Mouse (Mus musculus): ENCODE data around the gene Iqschfp. TPM values are rescaled to one million over a fixed set of nuclear protein-coding genes. Genes with fewer than 3 reads are reported as not detected.

Iqschfp gene
- polyA plus RNA-seq, 1 experiment, result not detected

GRCm38 (mm10) chr3:67877253-67877652 lies 14.8 kb upstream of the Iqschfp start:
- no peak overlapping the region for H3ac ChIP-seq (ENCODE audit: control insufficient read depth, insufficient read length, low read depth)
- H3K4me3 ChIP-seq (ENCODE audit: insufficient read depth, poor library complexity, severe bottlenecking), result no peak overlapping the region
- H3K79me2 ChIP-seq (ENCODE audit: control insufficient read depth, insufficient read depth), result no peaks in the 10 kb centered on the region
- H3K27me3 ChIP-seq (ENCODE audit: control insufficient read depth, insufficient read depth, insufficient read length), result peaks cover 3% of the 10 kb centered on the region
- H3K36me3 ChIP-seq (ENCODE audit: control insufficient read depth, insufficient read depth), result no peaks in the 10 kb centered on the region
- TF ChIP-seq MYOD1 (IDR thresholded peaks at IDR 0.05; ENCODE audit: control insufficient read depth, insufficient read length, low read depth) (no peak), USF1 (IDR thresholded peaks at IDR 0.05; ENCODE audit: low read depth) (no peak), CTCF (IDR thresholded peaks at IDR 0.05; ENCODE audit: control insufficient read depth, insufficient read depth, insufficient read length) (no peak), MYOG (IDR thresholded peaks at IDR 0.05; ENCODE audit: control insufficient read depth, extremely low read depth, insufficient read length) (no peak), FOSL1 (IDR thresholded peaks at IDR 0.05; ENCODE audit: insufficient read depth, low read length, poor library complexity, severe bottlenecking) (no peak), CEBPB (IDR thresholded peaks at IDR 0.05; ENCODE audit: low read depth) (no peak), MAX (IDR thresholded peaks at IDR 0.05) (no peak)
- no peaks in the 10 kb centered on the region for H3K79me3 ChIP-seq (ENCODE audit: low read depth)

- no peaks in the 10 kb centered on the region for H3K79me2 ChIP-seq (ENCODE audit: control insufficient read depth, insufficient read depth)
- no peak overlapping the region for H3ac ChIP-seq (ENCODE audit: control insufficient read depth, insufficient read length, low read depth)
- no peaks in the 10 kb centered on the region for H3K27me3 ChIP-seq (ENCODE audit: control insufficient read depth, insufficient read depth, insufficient read length)
- H3K36me3 ChIP-seq (ENCODE audit: control insufficient read depth, insufficient read depth), result no peaks in the 10 kb centered on the region
- TF ChIP-seq MAX (IDR thresholded peaks at IDR 0.05), result no peak
- H3K79me3 ChIP-seq (ENCODE audit: low read depth), result no peaks in the 10 kb centered on the region
- no peak overlapping the region for H3K4me3 ChIP-seq (ENCODE audit: insufficient read depth, poor library complexity, severe bottlenecking)
Measured at GRCm38 (mm10) chr3:67884335-67884734, 7.7 kb upstream of the Iqschfp start.

GRCm38 (mm10) chr3:67886176-67886575 lies 5.9 kb upstream of the Iqschfp start:
- no peaks in the 10 kb centered on the region for H3K36me3 ChIP-seq (ENCODE audit: control insufficient read depth, insufficient read depth)
- H3K4me3 ChIP-seq (ENCODE audit: insufficient read depth, poor library complexity, severe bottlenecking), result no peak overlapping the region
- H3K79me2 ChIP-seq (ENCODE audit: control insufficient read depth, insufficient read depth), result no peaks in the 10 kb centered on the region
- H3ac ChIP-seq (ENCODE audit: control insufficient read depth, insufficient read length, low read depth), result no peak overlapping the region
- H3K27me3 ChIP-seq (ENCODE audit: control insufficient read depth, insufficient read depth, insufficient read length), result no peaks in the 10 kb centered on the region
- H3K79me3 ChIP-seq (ENCODE audit: low read depth), result no peaks in the 10 kb centered on the region
- no peak for TF ChIP-seq MAX (IDR thresholded peaks at IDR 0.05)
- no peak for TF ChIP-seq MYOG (IDR thresholded peaks at IDR 0.05; ENCODE audit: control insufficient read depth, extremely low read depth, insufficient read length)
- TF ChIP-seq FOSL1 (IDR thresholded peaks at IDR 0.05; ENCODE audit: insufficient read depth, low read length, poor library complexity, severe bottlenecking), result no peak
- no peak for TF ChIP-seq MYOD1 (IDR thresholded peaks at IDR 0.05; ENCODE audit: control insufficient read depth, insufficient read length, low read depth)
- TF ChIP-seq CEBPB (IDR thresholded peaks at IDR 0.05; ENCODE audit: low read depth), result no peak
- no peak for TF ChIP-seq CTCF (IDR thresholded peaks at IDR 0.05; ENCODE audit: control insufficient read depth, insufficient read depth, insufficient read length)
- no peak for TF ChIP-seq USF1 (IDR thresholded peaks at IDR 0.05; ENCODE audit: low read depth)

- H3K79me3 ChIP-seq (ENCODE audit: low read depth), result no peaks in the 10 kb centered on the region
- H3K27me3 ChIP-seq (ENCODE audit: control insufficient read depth, insufficient read depth, insufficient read length), result peaks cover 3% of the 10 kb centered on the region
- H3K36me3 ChIP-seq (ENCODE audit: control insufficient read depth, insufficient read depth), result no peaks in the 10 kb centered on the region
- TF ChIP-seq MYOG (IDR thresholded peaks at IDR 0.05; ENCODE audit: control insufficient read depth, extremely low read depth, insufficient read length) (no peak), USF1 (IDR thresholded peaks at IDR 0.05; ENCODE audit: low read depth) (no peak), FOSL1 (IDR thresholded peaks at IDR 0.05; ENCODE audit: insufficient read depth, low read length, poor library complexity, severe bottlenecking) (no peak), CEBPB (IDR thresholded peaks at IDR 0.05; ENCODE audit: low read depth) (no peak), MAX (IDR thresholded peaks at IDR 0.05) (no peak), MYOD1 (IDR thresholded peaks at IDR 0.05; ENCODE audit: control insufficient read depth, insufficient read length, low read depth) (no peak), CTCF (IDR thresholded peaks at IDR 0.05; ENCODE audit: control insufficient read depth, insufficient read depth, insufficient read length) (no peak)
- no peak overlapping the region for H3ac ChIP-seq (ENCODE audit: control insufficient read depth, insufficient read length, low read depth)
- no peaks in the 10 kb centered on the region for H3K79me2 ChIP-seq (ENCODE audit: control insufficient read depth, insufficient read depth)
- no peak overlapping the region for H3K4me3 ChIP-seq (ENCODE audit: insufficient read depth, poor library complexity, severe bottlenecking)
Measured at GRCm38 (mm10) chr3:67887251-67887650, 4.8 kb upstream of the Iqschfp start.

- TF ChIP-seq MYOG (IDR thresholded peaks at IDR 0.05; ENCODE audit: control insufficient read depth, extremely low read depth, insufficient read length), result no peak
- TF ChIP-seq CEBPB (IDR thresholded peaks at IDR 0.05; ENCODE audit: low read depth), result no peak
- no peak for TF ChIP-seq USF1 (IDR thresholded peaks at IDR 0.05; ENCODE audit: low read depth)
- TF ChIP-seq CTCF (IDR thresholded peaks at IDR 0.05; ENCODE audit: control insufficient read depth, insufficient read depth, insufficient read length), result no peak
- TF ChIP-seq FOSL1 (IDR thresholded peaks at IDR 0.05; ENCODE audit: insufficient read depth, low read length, poor library complexity, severe bottlenecking), result no peak
- H3K27me3 ChIP-seq (ENCODE audit: control insufficient read depth, insufficient read depth, insufficient read length), result peaks cover 4% of the 10 kb centered on the region
Measured at GRCm38 (mm10) chr3:67892768-67893167, 736 bp downstream of the Iqschfp start.

GRCm38 (mm10) chr3:67902517-67902916 lies 10.5 kb downstream of the Iqschfp start:
- H3K36me3 ChIP-seq (ENCODE audit: control insufficient read depth, insufficient read depth), result no peaks in the 10 kb centered on the region
- no peaks in the 10 kb centered on the region for H3K79me3 ChIP-seq (ENCODE audit: low read depth)
- H3K4me3 ChIP-seq (ENCODE audit: insufficient read depth, poor library complexity, severe bottlenecking), result no peak overlapping the region
- H3K27me3 ChIP-seq (ENCODE audit: control insufficient read depth, insufficient read depth, insufficient read length), result no peaks in the 10 kb centered on the region
- H3K79me2 ChIP-seq (ENCODE audit: control insufficient read depth, insufficient read depth), result no peaks in the 10 kb centered on the region
- H3ac ChIP-seq (ENCODE audit: control insufficient read depth, insufficient read length, low read depth), result no peak overlapping the region
- TF ChIP-seq FOSL1 (IDR thresholded peaks at IDR 0.05; ENCODE audit: insufficient read depth, low read length, poor library complexity, severe bottlenecking) (no peak), CEBPB (IDR thresholded peaks at IDR 0.05; ENCODE audit: low read depth) (no peak), CTCF (IDR thresholded peaks at IDR 0.05; ENCODE audit: control insufficient read depth, insufficient read depth, insufficient read length) (no peak), MYOD1 (IDR thresholded peaks at IDR 0.05; ENCODE audit: control insufficient read depth, insufficient read length, low read depth) (no peak), MYOG (IDR thresholded peaks at IDR 0.05; ENCODE audit: control insufficient read depth, extremely low read depth, insufficient read length) (no peak), MAX (IDR thresholded peaks at IDR 0.05) (no peak), USF1 (IDR thresholded peaks at IDR 0.05; ENCODE audit: low read depth) (no peak)

More at GRCm38 (mm10) chr3:67892768-67893167, 736 bp downstream of the Iqschfp start:
- Histone ChIP-seq H3K4me3 (ENCODE audit: insufficient read depth, poor library complexity, severe bottlenecking) (no peak overlapping the region), H3ac (ENCODE audit: control insufficient read depth, insufficient read length, low read depth) (no peak overlapping the region), H3K79me2 (ENCODE audit: control insufficient read depth, insufficient read depth) (no peaks in the 10 kb centered on the region), H3K79me3 (ENCODE audit: low read depth) (no peaks in the 10 kb centered on the region), H3K36me3 (ENCODE audit: control insufficient read depth, insufficient read depth) (no peaks in the 10 kb centered on the region)

All from C2C12 (cell line).